Mouse (Mus musculus) bone marrow, adult 2 months (tissue): ENCODE data around the gene Gpd2.

Source experiments
- CTCF ChIP-seq: fragments of 200-500 bp; IDR thresholded peaks from 2 replicates; pipeline ENCODE4 v1.5.1; 2011; ENCODE audit warnings: low read length, control low read depth; ENCODE audit not compliant: control insufficient read depth, insufficient read depth
- POLR2A ChIP-seq: fragments of 200-500 bp; IDR thresholded peaks from 2 replicates; pipeline ENCODE4 v1.6.1; 2011; ENCODE audit warnings: low read depth, mild to moderate bottlenecking, control low read depth, low read length, borderline replicate concordance; ENCODE audit not compliant: control insufficient read depth

GRCm38 (mm10) chr2:57326091-57326490, 88.7 kb downstream of the Gpd2 start:
- TF ChIP-seq POLR2A (no peak), CTCF (no peak)
